Comparison of ENCODE assay signal across 8 mouse cellular contexts in the genomic region with DNA sequence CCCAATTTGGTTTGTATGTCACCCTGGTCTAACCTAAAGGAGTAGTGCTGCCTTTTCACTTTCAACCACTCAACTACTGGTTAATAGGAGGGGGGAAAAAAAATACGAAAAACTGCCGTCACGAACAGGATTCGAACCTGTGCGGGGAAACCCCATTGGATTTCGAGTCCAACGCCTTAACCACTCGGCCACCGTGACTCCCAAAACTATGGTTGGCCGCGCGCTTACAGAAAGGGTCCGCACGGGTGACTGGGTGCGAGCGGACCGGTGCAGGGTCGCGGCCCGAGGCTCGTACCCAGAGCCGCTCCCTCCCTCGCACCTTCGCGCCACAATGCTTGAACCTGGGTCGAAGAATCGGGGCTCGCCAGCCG. TPM values are rescaled to one million over a fixed set of nuclear protein-coding genes. Genes with fewer than 3 reads are reported as not detected.
A peak's percentile ranks its signal among the peaks of the same experiment; 100 is the strongest.
DNase-seq lines count a peak whose midpoint lies in the region; ATAC-seq and TF ChIP-seq lines count a peak whose summit lies in the region.

No protein-coding gene starts in this region.

- no peaks in the 10 kb centered on the region for H3K27me3 ChIP-seq in intestine, embryonic 14.5 days (replicated peaks; ENCODE audit: control insufficient read depth, insufficient read depth, low read length)

- intact Hi-C loops in left cerebral cortex, postnatal 14 days (cut with DNase I): loop anchor here (2.0 to 10.0 kb wide), 3 partner anchors 48 to 124 kb away; a partner anchor contains a TSS

- H3K27ac ChIP-seq in cortical plate, adult 2 months (ENCODE audit: insufficient read depth, low read length): peak overlapping the region; percentile 79
- H3K27ac ChIP-seq in intestine, embryonic 14.5 days (ENCODE audit: low read depth): peak overlapping the region; percentile 93

- no peaks in the 10 kb centered on the region for H3K9me3 ChIP-seq in intestine, embryonic 14.5 days (ENCODE audit: control insufficient read depth, low read length)

- DNase-seq in gastrocnemius, postnatal 10 days: peak; percentile 92
- peak; percentile 100 for DNase-seq in intestine, embryonic 14.5 days (ENCODE audit: low spot score)
- DNase-seq in left cerebral cortex, postnatal 14 days (ENCODE audit: low spot score in 2 of 2): peak; percentile 83 to 94
- peak; percentile 83 for DNase-seq in right cerebral cortex, postnatal 14 days
- peak; percentile 90 to 92 for DNase-seq in urinary bladder, postnatal 36 days (ENCODE audit: low spot score in 2 of 2)

- peaks cover 26% of the 10 kb centered on the region for H3K36me3 ChIP-seq in intestine, embryonic 14.5 days (ENCODE audit: control insufficient read depth, insufficient read depth, low read length)

- TF ChIP-seq CTCF in cortical plate, adult 2 months (IDR thresholded peaks at IDR 0.05; ENCODE audit: extremely low read depth, insufficient read depth, low read length): no peak

- peak; percentile 17 for ATAC-seq in activated CD4-positive, CD25-positive, alpha-beta regulatory T cell, adult 4 months
- peak; percentile 70 for ATAC-seq in intestine, embryonic 14.5 days (replicated peaks; ENCODE audit: low FRiP score, low TSS enrichment, low read depth)
- peak; percentile 72 for ATAC-seq in megakaryocyte-erythroid progenitor cell, adult 5-6 weeks (replicated peaks; ENCODE audit: low FRiP score, low TSS enrichment, poor library complexity, severe bottlenecking)

- WGBS in intestine, embryonic 14.5 days: under 1% methylated on average over 29 of the region's 29 CpGs

- H3K4me3 ChIP-seq in cortical plate, adult 2 months (ENCODE audit: insufficient read depth, low read length): peak overlapping the region; percentile 86
- H3K4me3 ChIP-seq in intestine, embryonic 14.5 days (ENCODE audit: low read depth, low read length): peak overlapping the region; percentile 87

- peak overlapping the region; percentile 58 for H3K4me2 ChIP-seq in intestine, embryonic 14.5 days (ENCODE audit: low read length)

- peak overlapping the region; percentile 88 for H3K9ac ChIP-seq in intestine, embryonic 14.5 days (ENCODE audit: low read length)

- peaks cover 8% of the 10 kb centered on the region; the same call in 1 of the 2 replicates for H3K4me1 ChIP-seq in cortical plate, adult 2 months (ENCODE audit: control insufficient read depth, insufficient read depth, low read length)
- peaks cover 15% of the 10 kb centered on the region for H3K4me1 ChIP-seq in intestine, embryonic 14.5 days (replicated peaks; ENCODE audit: control insufficient read depth, insufficient read depth, low read length)

- TF ChIP-seq POLR2A in cortical plate, adult 2 months (IDR thresholded peaks at IDR 0.05; ENCODE audit: extremely low read depth, insufficient read depth, low read length): no peak

RNA-seq across cellular contexts. Expression of a gene that starts 0.7 kb away (rescaled TPM):
- polyA plus RNA-seq in activated CD4-positive, CD25-positive, alpha-beta regulatory T cell, adult 4 months (2017; shearing (Covaris generic)): 10 to 100 TPM; 53.8 to 54.8 TPM
- 209 and 223 TPM in 2 replicates for polyA plus RNA-seq in cortical plate, adult 2 months (2012; rRNA removed)
- 10 to 100 TPM; 47.0 to 62.8 TPM for total RNA-seq in gastrocnemius, postnatal 10 days (2021)
- polyA plus RNA-seq in intestine, embryonic 14.5 days (2014; fragmentation: Nextera tagmentation; extraction: Ambion mirVana): 71.9 and 82.2 TPM in 2 replicates
- total RNA-seq in left cerebral cortex, postnatal 14 days (2021): 100 to 1,000 TPM; 199 to 211 TPM
- total RNA-seq in megakaryocyte-erythroid progenitor cell, adult 5-6 weeks (2014; fragmentation: Nextera tagmentation): 98.5 and 119 TPM in 2 replicates
- 62.9 and 73.3 TPM in 2 replicates for total RNA-seq in megakaryocyte-erythroid progenitor cell, adult 5-6 weeks (2017)

RNA-seq across cellular contexts. Expression of a gene that starts 35.6 kb away (rescaled TPM):
- 1,000 to 10,000 TPM; 1,113 TPM for polyA plus RNA-seq in activated CD4-positive, CD25-positive, alpha-beta regulatory T cell, adult 4 months (2017; shearing (Covaris generic))
- polyA plus RNA-seq in cortical plate, adult 2 months (2012; rRNA removed): 1,299 and 1,338 TPM in 2 replicates
- total RNA-seq in gastrocnemius, postnatal 10 days (2021): 100 to 1,000 TPM; 305 to 356 TPM
- 1,777 and 1,828 TPM in 2 replicates for polyA plus RNA-seq in intestine, embryonic 14.5 days (2014; fragmentation: Nextera tagmentation; extraction: Ambion mirVana)
- 100 to 1,000 TPM; 606 to 662 TPM for total RNA-seq in left cerebral cortex, postnatal 14 days (2021)
- total RNA-seq in megakaryocyte-erythroid progenitor cell, adult 5-6 weeks (2014; fragmentation: Nextera tagmentation): 655 and 828 TPM in 2 replicates
- total RNA-seq in megakaryocyte-erythroid progenitor cell, adult 5-6 weeks (2017): 663 and 819 TPM in 2 replicates

RNA-seq across cellular contexts. Expression of a gene that starts 40.2 kb away (rescaled TPM):
- polyA plus RNA-seq in activated CD4-positive, CD25-positive, alpha-beta regulatory T cell, adult 4 months (2017; shearing (Covaris generic)): 1 to 10 TPM; 2.0 to 6.9 TPM
- 33.7 and 36.7 TPM in 2 replicates for polyA plus RNA-seq in cortical plate, adult 2 months (2012; rRNA removed)
- 100 to 1,000 TPM in 1 of 2 experiments, 10 to 100 TPM in 1; 68.8 to 101 TPM for total RNA-seq in gastrocnemius, postnatal 10 days (2021)
- 3.1 TPM in 2 replicates for polyA plus RNA-seq in intestine, embryonic 14.5 days (2014; fragmentation: Nextera tagmentation; extraction: Ambion mirVana)
- total RNA-seq in left cerebral cortex, postnatal 14 days (2021): 10 to 100 TPM; 19.1 to 21.7 TPM
- 3.7 and 6.3 TPM in 2 replicates for total RNA-seq in megakaryocyte-erythroid progenitor cell, adult 5-6 weeks (2014; fragmentation: Nextera tagmentation)
- 0.56 TPM in 1 of 2 replicates, not detected in the other for total RNA-seq in megakaryocyte-erythroid progenitor cell, adult 5-6 weeks (2017)

RNA-seq across cellular contexts. Expression of a gene that starts 46.9 kb away (rescaled TPM):
- polyA plus RNA-seq in activated CD4-positive, CD25-positive, alpha-beta regulatory T cell, adult 4 months (2017; shearing (Covaris generic)): 10 to 100 TPM; 26.1 to 39.3 TPM
- polyA plus RNA-seq in cortical plate, adult 2 months (2012; rRNA removed): 78.2 and 78.5 TPM in 2 replicates
- 10 to 100 TPM; 16.4 to 19.1 TPM for total RNA-seq in gastrocnemius, postnatal 10 days (2021)
- 30.5 and 36.0 TPM in 2 replicates for polyA plus RNA-seq in intestine, embryonic 14.5 days (2014; fragmentation: Nextera tagmentation; extraction: Ambion mirVana)
- 10 to 100 TPM; 75.0 to 77.2 TPM for total RNA-seq in left cerebral cortex, postnatal 14 days (2021)
- total RNA-seq in megakaryocyte-erythroid progenitor cell, adult 5-6 weeks (2014; fragmentation: Nextera tagmentation): 20.9 and 21.6 TPM in 2 replicates
- 8.8 and 12.9 TPM in 2 replicates for total RNA-seq in megakaryocyte-erythroid progenitor cell, adult 5-6 weeks (2017)

RNA-seq across cellular contexts. Expression of a gene that starts 47.0 kb away (rescaled TPM):
- polyA plus RNA-seq in activated CD4-positive, CD25-positive, alpha-beta regulatory T cell, adult 4 months (2017; shearing (Covaris generic)): 10 to 100 TPM; 75.0 to 81.0 TPM
- 79.4 and 83.4 TPM in 2 replicates for polyA plus RNA-seq in cortical plate, adult 2 months (2012; rRNA removed)
- 10 to 100 TPM; 50.7 to 51.3 TPM for total RNA-seq in gastrocnemius, postnatal 10 days (2021)
- polyA plus RNA-seq in intestine, embryonic 14.5 days (2014; fragmentation: Nextera tagmentation; extraction: Ambion mirVana): 94.7 and 99.1 TPM in 2 replicates
- 10 to 100 TPM; 88.3 to 92.5 TPM for total RNA-seq in left cerebral cortex, postnatal 14 days (2021)
- 63.0 and 130 TPM in 2 replicates for total RNA-seq in megakaryocyte-erythroid progenitor cell, adult 5-6 weeks (2014; fragmentation: Nextera tagmentation)
- total RNA-seq in megakaryocyte-erythroid progenitor cell, adult 5-6 weeks (2017): 54.4 and 98.8 TPM in 2 replicates

Comparison
In these comparisons a context has a peak if more than half of its experiments do, and no peak if none do; other contexts are left out.
1. Peak in every context shown above with its lines: DNase-seq, ATAC-seq, H3K4me3 ChIP-seq and H3K27ac ChIP-seq.
2. ATAC-seq: peak in every context shown above with its lines; median percentile 72 in megakaryocyte-erythroid progenitor cell, adult 5-6 weeks; 70 in intestine, embryonic 14.5 days; 17 in activated CD4-positive, CD25-positive, alpha-beta regulatory T cell, adult 4 months.